Mouse (Mus musculus) embryonic fibroblast, embryonic 13.5 days (primary cell): ENCODE data around the gene Tex44. TPM values are rescaled to one million over a fixed set of nuclear protein-coding genes. Genes with fewer than 3 reads are reported as not detected.

Experiments
- H3K27ac ChIP-seq: 2 replicates; pipeline ENCODE4 v1.5.1; 2012; ENCODE audit warnings: low read length, control low read depth, inconsistent platforms; ENCODE audit not compliant: insufficient read depth
- H3K4me1 ChIP-seq: 2 replicates; pipeline ENCODE4 v1.6.1; 2011; ENCODE audit warnings: low read length; ENCODE audit not compliant: control insufficient read depth, insufficient read depth
- H3K4me3 ChIP-seq: 2 replicates; pipeline ENCODE4 v1.5.1; 2011; ENCODE audit warnings: mild to moderate bottlenecking, control low read depth, low read length; ENCODE audit not compliant: insufficient read depth
- CTCF ChIP-seq: IDR thresholded peaks from 2 replicates; pipeline ENCODE4 v1.5.1; 2011; ENCODE audit warnings: mild to moderate bottlenecking, control low read depth, low read length, moderate library complexity, borderline replicate concordance; ENCODE audit not compliant: insufficient read depth
- POLR2A ChIP-seq: IDR thresholded peaks from 2 replicates; pipeline ENCODE4 v1.6.1; 2011; ENCODE audit warnings: low read depth, mild to moderate bottlenecking, control low read depth, low read length, moderate library complexity
- polyA plus RNA-seq: library from polyadenylated mRNA; stranded (reverse); fragments of >200 nt; gene quantifications from 2 replicates; pipeline ENCODE4 v1.2.4, GENCODE M21; 2011; ENCODE audit warnings: low read depth; ENCODE audit not compliant: missing spikeins, insufficient read length

The Tex44 gene
- polyA plus RNA-seq, 1 experiment: not detected

DNA sequence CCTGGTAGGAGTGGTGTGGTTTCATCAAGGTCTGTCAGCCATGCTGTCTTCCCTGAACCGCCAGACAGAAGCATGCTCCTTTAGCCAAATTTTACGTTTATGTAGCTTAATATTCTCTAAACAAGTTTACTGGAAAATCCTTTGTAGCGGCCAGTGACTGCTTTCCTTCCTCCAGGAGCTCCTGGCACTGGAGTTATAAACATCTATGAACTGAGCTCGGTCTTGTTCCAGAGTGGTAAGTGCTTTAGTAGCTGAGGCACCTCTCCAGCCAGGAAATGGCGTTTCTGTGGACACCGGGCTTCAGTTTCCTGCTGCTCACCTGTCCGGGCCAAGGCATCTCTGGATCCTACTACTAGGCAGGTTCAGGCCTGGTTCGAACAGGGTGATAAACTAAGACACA is 28.5 kb upstream of the Tex44 start:
- Histone ChIP-seq H3K27ac (no peak overlapping the region), H3K4me3 (no peak overlapping the region), H3K4me1 (peaks cover 4% of the 10 kb centered on the region; the same call in 1 of the 2 replicates)
- TF ChIP-seq CTCF: no peak
- TF ChIP-seq POLR2A: no peak

GRCm38 (mm10) chr1:86398222-86398621 is 27.9 kb upstream of the Tex44 start:
- no peak for TF ChIP-seq POLR2A
- no peak for TF ChIP-seq CTCF
- Histone ChIP-seq H3K27ac (no peak overlapping the region), H3K4me3 (no peak overlapping the region), H3K4me1 (peaks cover 4% of the 10 kb centered on the region; the same call in 1 of the 2 replicates)

GRCm38 (mm10) chr1:86399322-86399721 is 26.8 kb upstream of the Tex44 start:
- Histone ChIP-seq H3K4me3 (no peak overlapping the region), H3K4me1 (peaks cover 4% of the 10 kb centered on the region; the same call in 1 of the 2 replicates), H3K27ac (no peak overlapping the region)
- no peak for TF ChIP-seq CTCF
- TF ChIP-seq POLR2A: no peak

DNA sequence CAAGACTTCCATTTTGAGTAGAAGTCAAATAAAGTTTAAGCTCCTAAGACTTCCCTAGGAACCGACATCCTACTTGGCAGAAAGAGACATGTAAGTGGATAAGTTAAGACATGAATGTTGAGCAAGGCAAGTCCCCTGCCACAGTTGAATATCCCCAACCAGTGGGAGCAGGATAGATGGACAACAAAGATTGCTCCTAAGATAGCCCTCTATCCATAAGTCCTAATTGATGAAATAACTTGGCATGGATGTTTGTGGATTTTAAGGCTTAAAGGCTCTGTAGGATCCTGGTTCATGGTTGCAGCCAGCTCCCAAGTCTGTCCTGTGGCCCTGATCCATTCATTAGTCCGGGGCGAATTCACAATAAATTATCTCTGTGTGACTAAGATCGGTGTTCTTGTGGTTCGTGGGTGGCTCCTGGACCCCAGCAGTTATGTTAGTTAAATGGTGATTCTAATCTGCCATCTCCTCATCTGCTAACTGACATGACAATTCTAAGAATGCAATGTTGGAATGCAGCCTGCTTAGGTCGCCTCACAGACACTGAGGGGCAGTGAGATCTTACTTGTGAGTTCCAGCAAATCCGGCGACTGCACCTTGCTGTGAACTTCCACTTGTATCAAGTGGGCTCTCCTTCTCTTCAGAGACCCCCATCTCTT is 25.9 kb upstream of the Tex44 start:
- TF ChIP-seq POLR2A (no peak), CTCF (no peak)
- no peak overlapping the region for H3K27ac ChIP-seq
- H3K4me1 ChIP-seq: peaks cover 4% of the 10 kb centered on the region; the same call in 1 of the 2 replicates
- no peak overlapping the region for H3K4me3 ChIP-seq

DNA sequence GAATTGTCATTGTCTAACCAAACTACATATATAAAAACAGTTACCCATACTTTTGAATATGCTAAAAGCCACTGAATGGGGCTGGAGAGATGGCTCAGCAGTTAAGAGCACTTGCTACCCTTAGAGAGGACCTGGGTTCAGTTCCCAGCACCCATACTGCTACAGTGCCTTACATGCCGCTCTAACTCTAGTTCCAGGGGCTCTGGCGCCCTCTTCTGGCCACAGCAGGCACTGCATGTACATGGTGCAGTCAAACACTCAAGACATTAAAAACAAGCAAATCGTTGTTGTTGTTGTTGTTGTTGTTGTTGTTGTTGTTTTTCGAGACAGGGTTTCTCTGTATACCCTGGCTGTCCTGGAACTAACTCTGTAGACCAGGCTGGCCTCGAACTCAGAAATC is 21.3 kb upstream of the Tex44 start:
- Histone ChIP-seq H3K27ac (no peak overlapping the region), H3K4me3 (no peak overlapping the region), H3K4me1 (peaks cover 4% of the 10 kb centered on the region; the same call in 1 of the 2 replicates)
- no peak for TF ChIP-seq POLR2A
- TF ChIP-seq CTCF: peak; percentile 40; the same call in 1 of the 2 replicates

- TF ChIP-seq CTCF (no peak), POLR2A (no peak)
- H3K4me1 ChIP-seq: no peaks in the 10 kb centered on the region
- no peak overlapping the region for H3K4me3 ChIP-seq
- H3K27ac ChIP-seq: no peak overlapping the region
These were observed 19.8 kb upstream of the Tex44 start for GRCm38 (mm10) chr1:86406313-86406712.

- Histone ChIP-seq H3K4me3 (no peak overlapping the region), H3K27ac (no peak overlapping the region), H3K4me1 (no peaks in the 10 kb centered on the region)
- TF ChIP-seq CTCF (no peak), POLR2A (no peak)
These were observed 19.2 kb upstream of the Tex44 start for GRCm38 (mm10) chr1:86406914-86407313.

DNA sequence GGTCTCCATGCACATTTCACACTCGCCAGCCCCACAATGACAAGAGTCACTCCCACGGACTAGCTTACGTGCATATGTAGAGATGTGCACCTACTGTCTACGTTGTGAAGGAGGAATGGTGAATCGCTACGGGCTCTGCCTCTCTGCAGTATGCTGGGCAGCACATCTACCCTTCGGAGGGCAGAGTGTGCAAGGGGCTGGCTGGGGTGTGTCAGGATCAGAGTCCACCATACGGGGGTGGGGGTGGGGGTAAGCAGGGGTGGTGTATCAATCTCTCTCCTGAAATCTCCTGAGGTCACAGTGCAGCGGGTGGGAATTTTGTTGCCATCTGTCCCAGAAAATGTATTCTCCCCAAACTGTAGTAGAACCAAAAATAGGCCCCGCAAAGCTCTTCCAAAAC is 17.6 kb upstream of the Tex44 start:
- H3K4me3 ChIP-seq: no peak overlapping the region
- H3K27ac ChIP-seq: no peak overlapping the region
- no peaks in the 10 kb centered on the region for H3K4me1 ChIP-seq
- TF ChIP-seq POLR2A: no peak
- no peak for TF ChIP-seq CTCF

- Histone ChIP-seq H3K4me1 (no peaks in the 10 kb centered on the region), H3K4me3 (no peak overlapping the region), H3K27ac (no peak overlapping the region)
- TF ChIP-seq CTCF: no peak
These were observed 16.7 kb upstream of the Tex44 start for GRCm38 (mm10) chr1:86409476-86409875.

GRCm38 (mm10) chr1:86414715-86415114 is 11.4 kb upstream of the Tex44 start:
- Histone ChIP-seq H3K4me3 (no peak overlapping the region), H3K27ac (no peak overlapping the region), H3K4me1 (no peaks in the 10 kb centered on the region)
- TF ChIP-seq CTCF (no peak), POLR2A (no peak)
